Mouse (Mus musculus): ENCODE measurements around the gene Zfp260.

Gene Zfp260

GRCm38 (mm10) chr7:30122188-30122530 lies 27.6 kb downstream of the Zfp260 start:
- peak; percentile 14 for DNase-seq (ENCODE audit: low read depth, low spot score)

- DNase-seq (ENCODE audit: low read depth, low spot score) = no peak
These were observed 35.3 kb downstream of the Zfp260 start for GRCm38 (mm10) chr7:30129900-30130299.

DNA sequence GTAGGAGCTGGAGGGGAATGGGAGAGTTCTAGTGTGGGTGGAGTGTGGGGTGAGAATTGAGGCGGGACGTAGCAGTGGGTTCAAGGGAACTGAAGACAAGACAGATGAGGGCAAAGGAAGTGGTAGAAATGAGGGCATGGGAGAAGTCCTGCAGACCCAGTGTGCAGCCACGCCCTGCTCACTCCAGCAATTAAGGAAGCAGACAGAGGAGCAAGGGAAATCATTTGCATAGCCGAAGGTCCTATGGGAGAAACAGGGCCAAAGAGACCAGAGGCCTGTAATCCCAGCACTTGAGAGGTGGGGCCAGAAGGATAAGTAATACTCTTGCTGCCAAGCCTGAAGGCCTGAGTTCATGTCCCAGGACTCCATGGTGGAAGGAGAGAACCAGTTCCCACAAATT lies 37.8 kb downstream of the Zfp260 start:
- no peak for DNase-seq (ENCODE audit: low read depth, low spot score)

- DNase-seq (ENCODE audit: low read depth, low spot score) = no peak
These were observed 42.2 kb downstream of the Zfp260 start for GRCm38 (mm10) chr7:30136826-30137225.

GRCm38 (mm10) chr7:30143170-30143554 lies 48.6 kb downstream of the Zfp260 start:
- DNase-seq (ENCODE audit: low read depth, low spot score) = no peak

- DNase-seq (ENCODE audit: low read depth, low spot score) = peak; percentile 88
These were observed 49.1 kb downstream of the Zfp260 start for GRCm38 (mm10) chr7:30143555-30144209.

DNA sequence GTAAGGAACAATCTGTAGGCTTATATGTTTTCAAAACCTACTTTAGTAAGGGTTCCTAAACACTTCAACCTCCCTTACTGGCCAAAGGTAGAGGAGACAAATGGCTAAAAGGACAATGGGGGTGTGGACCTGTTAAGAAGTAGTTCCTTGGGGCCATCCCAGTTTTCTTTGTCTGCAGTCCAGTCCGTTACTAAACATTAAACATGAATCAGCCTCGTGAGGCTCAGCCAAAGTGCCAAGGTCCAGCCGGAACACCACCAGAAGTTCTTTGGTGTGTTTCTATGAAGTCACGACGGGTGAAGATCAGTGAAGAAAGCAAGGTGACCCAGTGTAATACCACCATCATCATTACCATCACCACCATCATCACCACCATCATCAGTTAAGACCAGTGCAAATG lies 52.4 kb downstream of the Zfp260 start:
- no peak for DNase-seq (ENCODE audit: low read depth, low spot score)

DNA sequence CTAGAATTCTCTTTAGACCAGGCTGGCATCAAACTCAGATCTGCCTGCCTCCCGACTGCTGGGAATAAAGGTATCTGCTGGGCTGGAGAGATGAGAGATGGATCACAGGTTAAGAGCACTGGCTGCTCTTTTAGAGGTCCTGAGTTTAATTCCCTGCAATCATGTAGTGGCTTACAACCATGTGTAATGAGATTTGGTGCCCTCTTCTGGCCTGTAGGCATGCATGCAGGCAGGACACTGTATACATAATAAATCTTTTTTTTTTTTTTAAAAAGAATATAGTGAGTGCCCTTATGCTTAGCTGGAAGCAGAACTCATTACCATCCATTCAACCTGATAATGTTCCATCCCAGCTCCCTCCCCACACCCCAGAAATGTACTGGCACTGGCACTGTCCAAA lies 59.5 kb downstream of the Zfp260 start:
- no peak for DNase-seq (ENCODE audit: low read depth, low spot score)

DNA sequence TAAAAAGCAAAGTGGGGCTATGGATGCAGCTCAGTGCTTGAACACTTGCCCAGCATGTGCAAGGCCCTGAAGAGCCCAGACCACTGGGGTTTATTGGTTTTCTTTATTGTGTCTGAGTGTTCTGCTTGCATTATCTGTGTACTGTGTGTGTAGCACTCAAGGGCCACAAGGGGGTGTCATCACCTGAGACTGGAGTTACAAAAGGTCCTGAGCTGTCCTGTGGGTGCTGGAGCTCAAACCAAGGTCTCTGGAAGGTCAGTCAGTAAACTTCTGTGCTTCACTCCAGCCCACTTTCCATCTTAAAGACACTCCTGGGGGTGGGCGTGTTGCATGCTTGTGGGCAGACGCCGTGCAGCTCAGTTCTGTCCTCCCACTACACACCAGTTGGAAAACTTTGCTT lies 60.9 kb downstream of the Zfp260 start:
- no peak for DNase-seq (ENCODE audit: low read depth, low spot score)

Data from mesoderm, embryonic 11.5 days (tissue).